Mouse (Mus musculus) adrenal gland, postnatal 4 days (tissue): ENCODE data around the gene Ssr1. TPM values are rescaled to one million over a fixed set of nuclear protein-coding genes. Genes with fewer than 3 reads are reported as not detected.

Source experiments
- DNase-seq, 2 experiments: peaks; one replicate each; pipeline ENCODE4 v3.0.0; 2021 to 2022; ENCODE audit warnings: low spot score in 2 of 2, mixed read lengths in 2 of 2
- long read RNA-seq, 2 experiments: library from polyadenylated mRNA; stranded (forward); transcript quantifications; one replicate each; pipeline ENCODE4 v2.0.0; 2021
- total RNA-seq, 2 experiments: library from RNA; stranded (reverse); gene quantifications; 2 replicates each; pipeline ENCODE4 v1.2.3; 2021

Gene Ssr1
- total RNA-seq, result 100 to 1,000 TPM; 160 to 167 TPM
- long read RNA-seq, experiment 1, full-length matches to known transcripts, result 91 of 102 reads
- long read RNA-seq, experiment 1, partial matches to known transcripts, result 2 of 102 reads
- long read RNA-seq, experiment 1, other reads (novel, unspliced or antisense), result 9 of 102 reads
- long read RNA-seq, experiment 2, full-length matches to known transcripts, result 228 of 256 reads
- long read RNA-seq, experiment 2, partial matches to known transcripts, result 2 of 256 reads
- long read RNA-seq, experiment 2, other reads (novel, unspliced or antisense), result 26 of 256 reads

- peak; percentile 93 for DNase-seq
Observed at GRCm38 (mm10) chr13:37993704-37994404, at the start of gene Ssr1. TSS of gene Ssr1 (minus strand) at chr13:37994217.

GRCm38 (mm10) chr13:38037811-38038210 lies 43.8 kb upstream of the Ssr1 start:
- DNase-seq, result no peak

- DNase-seq, result peak; percentile 84 to 96
Observed at GRCm38 (mm10) chr13:38037044-38037687, 43.1 kb upstream of the Ssr1 start, which contains the start of gene Cage1. TSS of gene Cage1 (minus strand) at chr13:38037069.

- DNase-seq, result no peak
Observed at GRCm38 (mm10) chr13:38036343-38037043, 42.5 kb upstream of the Ssr1 start, which contains the start of gene Riok1. TSS of gene Riok1 (plus strand) at chr13:38036995.

GRCm38 (mm10) chr13:38028407-38028806 lies 34.4 kb upstream of the Ssr1 start:
- DNase-seq, result no peak

DNA sequence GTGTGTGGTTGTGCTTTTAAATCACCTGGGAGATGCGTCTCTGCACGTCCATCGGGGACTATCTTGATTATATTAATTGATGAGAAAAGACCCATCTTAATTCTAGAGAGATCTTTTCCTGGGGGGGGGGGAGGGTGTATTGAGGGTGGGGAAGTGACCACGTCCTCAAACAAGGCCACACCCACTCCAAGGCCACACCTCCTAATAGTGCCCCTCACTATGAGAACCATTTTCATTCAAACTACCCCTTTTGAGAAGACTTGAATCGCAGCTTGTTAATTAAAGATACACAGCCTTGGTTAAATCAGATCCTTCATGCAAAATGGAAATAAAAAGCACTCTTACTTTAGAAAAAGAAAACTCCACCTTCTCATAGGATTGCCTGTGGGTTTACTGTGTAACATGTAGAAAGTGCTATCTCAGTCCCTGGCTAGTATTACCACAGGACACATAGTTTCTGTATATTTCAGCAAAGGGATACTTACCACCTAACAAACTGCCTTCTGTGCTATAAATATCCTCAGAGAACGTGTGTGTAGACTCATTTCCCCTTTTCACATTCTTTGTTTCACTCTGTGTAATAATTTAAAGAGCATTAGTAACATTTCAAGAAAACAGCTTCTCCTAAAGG lies 33.7 kb upstream of the Ssr1 start:
- DNase-seq, result no peak

GRCm38 (mm10) chr13:38025874-38026273 lies 31.9 kb upstream of the Ssr1 start:
- no peak for DNase-seq

- DNase-seq, result no peak
Observed at GRCm38 (mm10) chr13:38018791-38019190, 24.8 kb upstream of the Ssr1 start.

DNA sequence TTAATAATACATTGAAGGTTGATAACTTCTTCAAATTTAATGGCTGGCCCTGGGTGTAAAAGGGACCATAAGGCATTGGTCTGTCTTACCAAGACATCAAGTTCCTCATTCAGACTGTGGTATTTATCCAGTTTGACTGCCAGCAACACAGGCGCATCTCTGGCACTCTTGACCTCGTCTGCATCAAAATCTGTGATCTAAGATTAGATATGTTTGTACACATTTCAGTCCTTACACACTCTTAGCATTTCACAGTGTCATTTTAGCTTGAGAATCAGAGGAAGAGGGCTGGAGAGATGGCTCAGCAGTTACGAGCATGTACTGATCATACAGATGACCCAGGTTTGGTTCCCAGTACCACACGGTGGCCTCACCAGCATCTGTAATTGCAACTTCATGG lies 21.6 kb upstream of the Ssr1 start:
- no peak for DNase-seq

- DNase-seq, result no peak
Observed at GRCm38 (mm10) chr13:38012436-38012835, 18.4 kb upstream of the Ssr1 start.

- DNase-seq, result no peak
Observed at GRCm38 (mm10) chr13:38010444-38010910, 16.5 kb upstream of the Ssr1 start.

DNA sequence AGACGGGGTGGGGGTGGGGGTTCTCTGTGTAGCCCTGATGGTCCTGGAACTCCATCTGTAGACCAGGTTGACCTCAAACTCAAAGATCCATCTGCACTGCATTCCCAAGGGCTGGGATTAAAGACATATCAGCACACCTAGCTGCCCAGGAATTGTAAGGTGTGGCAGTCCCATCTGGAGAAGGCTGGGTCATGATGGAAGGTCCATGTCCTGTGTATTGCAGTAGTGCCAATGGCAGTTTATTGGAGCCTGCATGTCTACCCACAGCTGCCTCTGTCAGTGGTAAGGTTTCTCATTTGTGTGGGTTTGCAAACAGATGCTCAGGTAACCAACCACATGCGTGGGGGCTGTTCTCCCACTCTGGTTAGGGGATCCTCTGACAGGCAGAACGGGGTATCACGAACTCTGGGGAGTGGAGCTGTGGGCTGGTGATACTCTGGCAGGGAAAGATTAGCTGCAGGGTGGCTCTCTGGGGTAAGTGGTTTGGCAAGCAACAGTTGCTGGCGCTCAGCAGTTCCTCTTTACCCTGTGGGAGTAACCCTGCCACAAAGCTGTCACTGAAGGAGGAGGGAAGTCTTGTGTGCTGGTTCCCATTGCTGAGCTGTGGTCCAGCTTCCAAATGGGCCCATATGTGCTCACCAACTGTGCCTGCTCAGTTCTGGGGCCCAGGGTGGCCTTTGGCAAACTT lies 15.8 kb upstream of the Ssr1 start:
- DNase-seq, result no peak

DNA sequence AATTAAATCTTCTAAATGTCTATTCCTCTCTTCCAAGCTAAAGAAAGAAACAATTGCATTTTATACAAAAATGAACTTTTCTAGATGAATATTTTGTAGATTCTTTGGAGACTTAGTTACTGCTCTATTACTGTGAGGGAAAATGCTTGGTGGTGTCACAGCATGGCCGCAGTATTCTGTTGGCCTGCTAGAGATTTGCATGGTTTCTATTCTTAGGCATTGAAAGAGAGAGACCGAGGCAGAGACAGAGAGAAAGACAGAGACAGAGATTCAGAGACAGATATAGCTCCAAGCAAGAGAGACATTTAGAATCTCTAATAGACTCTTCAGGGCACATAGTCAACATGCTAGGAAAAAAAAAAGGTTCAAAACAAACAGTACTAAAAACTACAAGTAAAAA lies 14.0 kb upstream of the Ssr1 start:
- no peak for DNase-seq

DNA sequence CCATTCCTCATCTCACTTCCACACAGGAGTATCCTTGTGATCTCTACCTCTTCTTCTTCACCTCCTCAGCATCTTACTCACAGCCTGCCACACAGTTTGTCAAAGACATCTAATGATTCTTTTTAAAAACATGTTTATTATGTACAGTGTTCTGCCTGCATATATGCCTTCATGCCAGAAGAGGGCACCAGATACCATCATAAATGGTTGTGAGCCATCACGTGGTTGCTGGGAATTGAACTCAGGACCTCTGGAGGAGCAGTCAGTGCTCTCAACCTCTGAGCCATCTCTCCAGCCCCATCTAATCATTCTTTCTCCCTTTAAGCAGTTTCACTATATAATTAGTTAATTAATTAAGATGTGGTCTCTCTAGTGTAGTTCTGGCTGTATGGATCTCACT lies 8.4 kb upstream of the Ssr1 start:
- no peak for DNase-seq

- DNase-seq, result no peak
Observed at GRCm38 (mm10) chr13:37999713-38000112, 5.7 kb upstream of the Ssr1 start.

- no peak for DNase-seq
Observed at GRCm38 (mm10) chr13:37994405-37994749, 360 bp upstream of the Ssr1 start.

GRCm38 (mm10) chr13:37993376-37993703 lies 677 bp downstream of the Ssr1 start:
- DNase-seq, result no peak

GRCm38 (mm10) chr13:37992638-37993371 lies 1.2 kb downstream of the Ssr1 start:
- no peak for DNase-seq

- DNase-seq, result no peak
Observed at GRCm38 (mm10) chr13:37989701-37990100, 4.3 kb downstream of the Ssr1 start.

- DNase-seq, result no peak
Observed at GRCm38 (mm10) chr13:37986166-37986565, 7.9 kb downstream of the Ssr1 start.
